Mouse (Mus musculus): ENCODE results near the gene Zzef1.

GRCm38 (mm10) chr11:72872061-72872460 is 76.0 kb downstream of the Zzef1 start:
- no peak for TF ChIP-seq MAX (IDR thresholded peaks at IDR 0.05; ENCODE audit: low read depth)
- no peak for TF ChIP-seq E2F4 (IDR thresholded peaks at IDR 0.05; ENCODE audit: insufficient read depth)

Data from myocyte (in vitro differentiated cells).